Mouse (Mus musculus) midbrain, postnatal 0 days (tissue): ENCODE results near the gene Arid3c. TPM values are rescaled to one million over a fixed set of nuclear protein-coding genes. Genes with fewer than 3 reads are reported as not detected.
"Not testable (repeated sequence)": the region's sequence is repeated elsewhere in the genome, so short reads cannot be mapped to it uniquely, and the experiment has no call there.

Source experiments
- ATAC-seq: fragments of 200-750 bp; cut with Nextera tagmentation; 2 replicates; pipeline ENCODE4 v1.8.0; 2017; ENCODE audit warnings: moderate number of reproducible peaks, mild to moderate bottlenecking, moderate TSS enrichment, moderate library complexity; ENCODE audit not compliant: low FRiP score
- DNase-seq: peaks from one replicate; pipeline ENCODE4 v3.0.0-alpha.2; 2015; ENCODE audit warnings: low spot score
- H3K27ac ChIP-seq: fragments of 300-500 bp; sonication (generic); 2 replicates; pipeline ENCODE4 v1.5.1; 2014; ENCODE audit warnings: low read depth, mild to moderate bottlenecking, low read length, mixed read lengths
- H3K27me3 ChIP-seq: fragments of 300-500 bp; sonication (generic); 2 replicates; pipeline ENCODE4 v1.6.1; 2014; ENCODE audit warnings: low read length, control low read depth, mixed read lengths; ENCODE audit not compliant: insufficient read depth
- H3K36me3 ChIP-seq: fragments of 300-500 bp; sonication (generic); 2 replicates; pipeline ENCODE4 v1.6.1; 2014; ENCODE audit warnings: low read length, control low read depth, mixed read lengths; ENCODE audit not compliant: insufficient read depth
- H3K4me1 ChIP-seq: fragments of 300-500 bp; sonication (generic); 2 replicates; pipeline ENCODE4 v1.6.1; 2014; ENCODE audit warnings: mild to moderate bottlenecking, control low read depth, antibody characterized with exemption, low read length, mixed read lengths; ENCODE audit not compliant: insufficient read depth
- H3K4me2 ChIP-seq: fragments of 300-500 bp; sonication (generic); 2 replicates; pipeline ENCODE4 v1.6.1; 2014; ENCODE audit warnings: low read depth, mild to moderate bottlenecking, low read length, mixed read lengths; ENCODE audit not compliant: poor library complexity, severe bottlenecking
- H3K4me3 ChIP-seq: fragments of 300-500 bp; sonication (generic); 2 replicates; pipeline ENCODE4 v1.5.1; 2014; ENCODE audit warnings: low read depth, mild to moderate bottlenecking, low read length, moderate library complexity
- H3K9ac ChIP-seq: fragments of 300-500 bp; sonication (generic); replicated peaks from 2 replicates; pipeline ENCODE4 v1.6.1; 2014; ENCODE audit warnings: mild to moderate bottlenecking, low read length, moderate library complexity, mixed read lengths; ENCODE audit not compliant: poor library complexity, severe bottlenecking
- H3K9me3 ChIP-seq: fragments of 300-500 bp; sonication (generic); 2 replicates; pipeline ENCODE4 v1.6.1; 2016; ENCODE audit warnings: low read length, control low read depth
- CTCF ChIP-seq: IDR thresholded peaks from 2 replicates; pipeline ENCODE4 v1.5.1; 2016; ENCODE audit warnings: antibody characterized with exemption, mild to moderate bottlenecking
- WGBS: fragments of 180-500 bp; shearing (Covaris S2); extraction: QIAGEN DNeasy Blood & Tissue Kit; methylation state at CpG from one replicate; pipeline ENCODE4 v1.1.7; 2014; 5-methylcytosine and 5-hydroxymethylcytosine counted together
- polyA plus RNA-seq: library from polyadenylated mRNA; unstranded; fragments of >200 nt; fragmentation: Nextera tagmentation; extraction: Ambion mirVana; gene quantifications from 2 replicates; pipeline ENCODE4 v1.2.1, GENCODE M21; 2015
- total RNA-seq: library from RNA; depleted of rRNA; stranded (reverse); fragments of >200 nt; gene quantifications from 2 replicates; pipeline ENCODE4 v1.2.3, GENCODE M21; 2014

Arid3c gene
- total and polyA plus RNA-seq, 2 experiments from 2014 or later = 0.27 to 0.48 TPM

DNA sequence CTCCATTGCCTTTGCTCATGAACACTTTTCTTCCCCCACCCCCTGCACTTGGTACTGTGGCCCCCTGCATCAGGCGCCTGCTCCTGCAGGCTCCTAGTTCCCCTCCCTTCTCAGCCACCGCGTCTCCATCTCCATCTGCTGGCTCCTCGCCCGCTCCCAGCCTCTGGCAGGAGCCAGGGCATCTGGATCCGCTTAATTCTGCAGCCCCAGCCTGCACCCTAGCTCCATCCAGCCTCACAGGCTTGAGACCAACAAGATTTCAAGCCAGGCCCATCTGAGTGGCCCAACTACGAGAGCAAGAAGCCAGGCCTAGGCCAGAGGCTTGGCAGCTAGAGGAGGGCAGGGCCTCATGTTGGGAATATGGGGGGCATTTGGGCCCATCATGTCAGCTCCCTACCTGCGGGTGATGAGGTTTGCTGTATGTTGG lies 31.8 kb upstream of the Arid3c start:
- ATAC-seq (peak; percentile 29; the same call in 1 of the 2 replicates), DNase-seq (peak; percentile 63)
- 43% methylated on average over 8 of the region's 8 CpGs for WGBS
- not testable (repeated sequence) for H3K4me2 ChIP-seq, H3K27ac ChIP-seq, H3K27me3 ChIP-seq, H3K4me3 ChIP-seq, H3K36me3 ChIP-seq, H3K4me1 ChIP-seq, H3K9me3 ChIP-seq
- H3K9ac ChIP-seq = 0 out of 2 replicates have a peak overlapping the region, but pooled peaks have one; percentile 36

DNA sequence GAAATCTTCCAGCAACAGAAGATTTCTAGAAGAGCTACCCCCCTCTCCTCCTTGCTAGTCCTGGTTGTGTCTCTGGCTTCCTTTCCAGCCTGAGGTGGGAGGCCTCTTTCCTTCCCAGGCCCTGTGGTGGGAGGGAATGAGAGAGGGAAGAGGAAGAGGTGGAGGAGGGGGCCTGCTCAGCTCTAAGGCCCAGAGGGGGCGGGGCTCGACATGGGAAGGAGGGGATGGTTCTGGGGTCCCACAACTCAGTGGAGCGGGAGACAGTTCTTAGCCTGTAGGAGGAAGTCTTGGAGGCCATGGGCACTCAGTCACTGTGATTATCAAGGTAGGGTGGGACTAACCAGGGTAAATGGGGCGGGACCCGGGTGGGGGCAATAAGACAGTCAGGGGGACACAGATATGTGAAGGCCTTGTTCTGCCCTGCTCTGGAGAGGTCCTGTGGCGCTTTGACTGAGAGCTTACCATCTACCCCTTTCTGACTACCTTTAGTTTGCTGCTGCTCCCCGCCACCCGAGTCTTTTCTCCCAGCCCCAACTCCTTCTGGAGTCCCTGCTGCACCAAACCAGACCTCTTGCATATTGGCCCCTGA lies 31.3 kb upstream of the Arid3c start:
- WGBS = 42% methylated on average over 8 of the region's 8 CpGs
- no peak for DNase-seq
- H3K9ac ChIP-seq = 0 out of 2 replicates have a peak overlapping the region, but pooled peaks have one; percentile 36

DNA sequence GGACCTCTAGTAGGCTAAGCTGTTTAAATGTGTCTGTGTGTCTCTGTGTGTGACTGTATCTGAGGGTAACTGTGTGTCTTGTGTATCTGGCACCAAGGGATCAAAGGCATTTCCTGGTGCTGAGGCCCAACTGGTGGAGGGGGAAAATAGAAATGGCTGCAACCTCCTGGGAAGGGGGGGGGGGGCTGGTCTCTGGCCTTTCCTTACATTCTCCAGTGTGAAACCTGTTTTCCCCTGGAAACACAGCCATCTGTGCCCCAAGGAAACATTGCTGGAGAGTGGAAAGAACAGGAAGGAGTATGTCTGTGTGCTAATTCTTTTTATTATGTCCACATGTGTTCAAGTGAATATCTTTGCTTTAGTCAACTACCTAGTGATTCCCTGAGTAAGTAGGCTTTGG lies 30.7 kb upstream of the Arid3c start:
- no peaks in the 10 kb centered on the region; the same call in 1 of the 2 replicates for H3K4me1 ChIP-seq
- no peak overlapping the region for H3K4me3 ChIP-seq
- H3K36me3 ChIP-seq = 0 out of 2 replicates have a peak, but pooled peaks cover 4% of the 10 kb centered on the region
- H3K27ac ChIP-seq = no peak overlapping the region
- TF ChIP-seq CTCF = no peak
- DNase-seq (no peak), ATAC-seq (no peak)
- H3K9me3 ChIP-seq = no peaks in the 10 kb centered on the region
- no peak overlapping the region for H3K4me2 ChIP-seq
- no peaks in the 10 kb centered on the region for H3K27me3 ChIP-seq
- no peak overlapping the region for H3K9ac ChIP-seq

More for the DNA sequence above, 31.3 kb upstream of the Arid3c start:
- peak; percentile 53; the same call in 1 of the 2 replicates for ATAC-seq
- Histone ChIP-seq H3K4me2 (peak overlapping the region; percentile 9; the same call in 1 of the 2 replicates), H3K4me1 (no peaks in the 10 kb centered on the region), H3K9me3 (no peaks in the 10 kb centered on the region), H3K4me3 (no peak overlapping the region), H3K27ac (no peak overlapping the region), H3K36me3 (0 out of 2 replicates have a peak, but pooled peaks cover 4% of the 10 kb centered on the region), H3K27me3 (no peaks in the 10 kb centered on the region)
- no peak for TF ChIP-seq CTCF

GRCm38 (mm10) chr4:41760911-41761310 lies 30.0 kb upstream of the Arid3c start:
- Histone ChIP-seq H3K9me3 (no peaks in the 10 kb centered on the region), H3K27me3 (no peaks in the 10 kb centered on the region), H3K36me3 (0 out of 2 replicates have a peak, but pooled peaks cover 4% of the 10 kb centered on the region), H3K27ac (0 out of 2 replicates have a peak overlapping the region, but pooled peaks have one; percentile 26), H3K9ac (peak overlapping the region; percentile 36; the same call in 1 of the 2 replicates), H3K4me3 (peak overlapping the region; percentile 30; the same call in 1 of the 2 replicates), H3K4me1 (no peaks in the 10 kb centered on the region; the same call in 1 of the 2 replicates), H3K4me2 (peak overlapping the region; percentile 43)
- TF ChIP-seq CTCF = no peak
- ATAC-seq (no peak), DNase-seq (no peak)
- WGBS = 84% methylated on average over 4 of the region's 4 CpGs

- Histone ChIP-seq H3K9me3 (no peaks in the 10 kb centered on the region), H3K27me3 (no peaks in the 10 kb centered on the region), H3K4me3 (peak overlapping the region; percentile 30), H3K36me3 (0 out of 2 replicates have a peak, but pooled peaks cover 4% of the 10 kb centered on the region), H3K4me1 (no peaks in the 10 kb centered on the region; the same call in 1 of the 2 replicates), H3K4me2 (peak overlapping the region; percentile 43), H3K9ac (peak overlapping the region; percentile 36; the same call in 1 of the 2 replicates), H3K27ac (peak overlapping the region; percentile 43; the same call in 1 of the 2 replicates)
- WGBS = 4% methylated on average over 15 of the region's 15 CpGs
- TF ChIP-seq CTCF = peak; percentile 28
- peak; percentile 86 for DNase-seq
- ATAC-seq = peak; percentile 62
These were observed 29.4 kb upstream of the Arid3c start for GRCm38 (mm10) chr4:41760288-41760721.
